Mouse (Mus musculus) small intestine, adult 2 months (tissue): ENCODE results near the gene Ifnab. TPM values are rescaled to one million over a fixed set of nuclear protein-coding genes. Genes with fewer than 3 reads are reported as not detected.

ENCODE experiments used
- H3K27ac ChIP-seq: fragments of 200-500 bp; 2 replicates; pipeline ENCODE4 v1.5.1; 2012; ENCODE audit warnings: low read depth, low read length, control low read depth, inconsistent platforms; ENCODE audit not compliant: insufficient read depth
- H3K27me3 ChIP-seq: fragments of 200-500 bp; 2 replicates; pipeline ENCODE4 v1.6.1; 2012; ENCODE audit warnings: mild to moderate bottlenecking, moderate library complexity, low read length, inconsistent platforms; ENCODE audit not compliant: control insufficient read depth, insufficient read depth
- H3K36me3 ChIP-seq: fragments of 200-500 bp; 2 replicates; pipeline ENCODE4 v1.6.1; 2012; ENCODE audit warnings: mild to moderate bottlenecking, low read length, control low read depth, inconsistent platforms; ENCODE audit not compliant: control insufficient read depth, insufficient read depth
- H3K4me1 ChIP-seq: fragments of 200-500 bp; 2 replicates; pipeline ENCODE4 v1.6.1; 2012; ENCODE audit warnings: low read length, inconsistent platforms, mixed read lengths; ENCODE audit not compliant: control insufficient read depth, insufficient read depth, insufficient read length
- H3K4me3 ChIP-seq: fragments of 200-500 bp; 2 replicates; pipeline ENCODE4 v1.5.1; 2012; ENCODE audit warnings: low read depth, mild to moderate bottlenecking, control low read depth, inconsistent platforms, low read length, moderate library complexity
- CTCF ChIP-seq: fragments of 200-500 bp; IDR thresholded peaks from 2 replicates; pipeline ENCODE4 v1.5.1; 2012; ENCODE audit warnings: low read depth, mild to moderate bottlenecking, control low read depth, inconsistent platforms, low read length, moderate library complexity, mixed read lengths; ENCODE audit not compliant: insufficient replicate concordance, insufficient read length; ENCODE audit errors: extremely low read depth
- POLR2A ChIP-seq: fragments of 200-500 bp; IDR thresholded peaks from 2 replicates; pipeline ENCODE4 v1.6.1; 2012; ENCODE audit warnings: low read depth, mild to moderate bottlenecking, control low read depth, inconsistent platforms, low read length, moderate library complexity
- WGBS: fragments of 180-500 bp; shearing (Covaris S2); methylation state at CpG from one replicate; pipeline ENCODE4 v1.1.7; 2018; 5-methylcytosine and 5-hydroxymethylcytosine counted together
- polyA plus RNA-seq: library from polyadenylated mRNA; depleted of rRNA; stranded (reverse); fragments of >200 nt; gene quantifications from 2 replicates; pipeline ENCODE4 v1.2.3, GENCODE M21; 2012; rRNA removed

The Ifnab gene
- polyA plus RNA-seq, 1 experiment, result not detected

GRCm38 (mm10) chr4:88676824-88677223 is 14.3 kb downstream of the Ifnab start, which contains the start of gene Ifna16:
Ifna16 (minus strand) TSS chr4:88676924.
- Histone ChIP-seq H3K4me1 (no peaks in the 10 kb centered on the region), H3K36me3 (no peaks in the 10 kb centered on the region), H3K27me3 (no peaks in the 10 kb centered on the region), H3K27ac (no peak within 1 kb of the TSS), H3K4me3 (no peak within 1 kb of the TSS)
- TF ChIP-seq POLR2A, result no peak
- no peak for TF ChIP-seq CTCF
- 72% methylated on average over 1 of the region's 1 CpGs for WGBS

GRCm38 (mm10) chr4:88655461-88655860 is 35.7 kb downstream of the Ifnab start:
- 23% methylated on average over 1 of the region's 1 CpGs for WGBS
- Histone ChIP-seq H3K27me3 (no peaks in the 10 kb centered on the region), H3K4me3 (no peak overlapping the region), H3K27ac (no peak overlapping the region), H3K4me1 (no peaks in the 10 kb centered on the region), H3K36me3 (no peaks in the 10 kb centered on the region)
- TF ChIP-seq POLR2A (no peak), CTCF (no peak)

- no peaks in the 10 kb centered on the region for H3K36me3 ChIP-seq
- TF ChIP-seq CTCF (no peak), POLR2A (no peak)
- no peak overlapping the region for H3K4me3 ChIP-seq
- no peak overlapping the region for H3K27ac ChIP-seq
- H3K27me3 ChIP-seq, result no peaks in the 10 kb centered on the region
- WGBS, result 45% methylated on average over 3 of the region's 3 CpGs
- no peaks in the 10 kb centered on the region for H3K4me1 ChIP-seq
Measured at GRCm38 (mm10) chr4:88653644-88654043, 37.5 kb downstream of the Ifnab start.

GRCm38 (mm10) chr4:88644359-88644758 is 46.8 kb downstream of the Ifnab start, which contains the start of gene Ifna13:
Ifna13 (minus strand) TSS chr4:88644459.
- WGBS, result 40% methylated on average over 2 of the region's 2 CpGs

GRCm38 (mm10) chr4:88642526-88642925 is 48.6 kb downstream of the Ifnab start:
- 17% methylated on average over 2 of the region's 2 CpGs for whole genome bisulfite sequencing
- TF ChIP-seq CTCF, result no peak
- no peak overlapping the region for H3K4me3 ChIP-seq
- H3K27me3 ChIP-seq, result no peaks in the 10 kb centered on the region
- H3K36me3 ChIP-seq, result no peaks in the 10 kb centered on the region
- H3K4me1 ChIP-seq, result no peaks in the 10 kb centered on the region
- H3K27ac ChIP-seq, result no peak overlapping the region

More at GRCm38 (mm10) chr4:88644359-88644758, 46.8 kb downstream of the Ifnab start, which contains the start of gene Ifna13:
- Histone ChIP-seq H3K4me3 (no peak within 1 kb of the TSS), H3K36me3 (no peaks in the 10 kb centered on the region), H3K4me1 (no peaks in the 10 kb centered on the region), H3K27ac (no peak within 1 kb of the TSS), H3K27me3 (no peaks in the 10 kb centered on the region)
- no peak for TF ChIP-seq CTCF
- TF ChIP-seq POLR2A, result no peak

GRCm38 (mm10) chr4:88641077-88641831 is 49.9 kb downstream of the Ifnab start:
- H3K27ac ChIP-seq, result no peak overlapping the region
- no peaks in the 10 kb centered on the region for H3K27me3 ChIP-seq
- 10% methylated on average over 11 of the region's 11 CpGs for WGBS
- TF ChIP-seq CTCF (peak; percentile 97), POLR2A (peak; percentile 33; the same call in 1 of the 2 replicates)
- no peaks in the 10 kb centered on the region for H3K4me1 ChIP-seq
- peak overlapping the region; percentile 67 for H3K4me3 ChIP-seq
- no peaks in the 10 kb centered on the region for H3K36me3 ChIP-seq

GRCm38 (mm10) chr4:88640704-88641076 is 50.5 kb downstream of the Ifnab start:
- Histone ChIP-seq H3K36me3 (no peaks in the 10 kb centered on the region), H3K27me3 (no peaks in the 10 kb centered on the region), H3K4me1 (no peaks in the 10 kb centered on the region), H3K27ac (no peak overlapping the region), H3K4me3 (peak overlapping the region; percentile 67)
- TF ChIP-seq POLR2A, result no peak
- no peak for TF ChIP-seq CTCF
- WGBS, result 30% methylated on average over 8 of the region's 8 CpGs

Other genes starting within 250 kb of the Ifnab start
- gene Ifnb1, start 168.6 kb downstream of the Ifnab start, polyA plus RNA-seq, result not detected in 2 replicates
- not detected in 2 replicates for gene Ifna15, start 133.1 kb downstream of the Ifnab start, polyA plus RNA-seq
- gene Ifna14, start 119.6 kb downstream of the Ifnab start, polyA plus RNA-seq, result not detected in 2 replicates
- not detected in 2 replicates for gene Ifna9, start 99.0 kb downstream of the Ifnab start, polyA plus RNA-seq
- not detected in 2 replicates for gene Ifna12, start 88.0 kb downstream of the Ifnab start, polyA plus RNA-seq
- not detected in 2 replicates for gene C87499, start 56.9 kb downstream of the Ifnab start, polyA plus RNA-seq
- gene Ifna13, start 46.9 kb downstream of the Ifnab start, polyA plus RNA-seq, result not detected in 2 replicates
- not detected in 2 replicates for gene Ifna16, start 14.4 kb downstream of the Ifnab start, polyA plus RNA-seq
- gene Ifna2, start 7.4 kb downstream of the Ifnab start, polyA plus RNA-seq, result not detected in 2 replicates
- gene Gm26566, start 30.4 kb upstream of the Ifnab start, polyA plus RNA-seq, result 0.68 TPM in 1 of 2 replicates, not detected in the other
- gene Klhl9, start 31.1 kb upstream of the Ifnab start, polyA plus RNA-seq, result 6.5 and 11.3 TPM in 2 replicates
- gene Gm13271, start 63.5 kb upstream of the Ifnab start, polyA plus RNA-seq, result not detected in 2 replicates
- gene Gm13283, start 68.8 kb upstream of the Ifnab start, polyA plus RNA-seq, result 0.08 TPM in 2 replicates
- not detected in 2 replicates for gene Gm13290, start 82.5 kb upstream of the Ifnab start, polyA plus RNA-seq
- not detected in 2 replicates for gene Gm13289, start 85.6 kb upstream of the Ifnab start, polyA plus RNA-seq
- not detected in 2 replicates for gene Gm13272, start 88.5 kb upstream of the Ifnab start, polyA plus RNA-seq
- gene Ifnz, start 90.8 kb upstream of the Ifnab start, polyA plus RNA-seq, result not detected in 2 replicates
- not detected in 2 replicates for gene Gm13276, start 94.3 kb upstream of the Ifnab start, polyA plus RNA-seq
- not detected in 2 replicates for gene Gm13277, start 97.3 kb upstream of the Ifnab start, polyA plus RNA-seq
- gene Gm13278, start 100.2 kb upstream of the Ifnab start, polyA plus RNA-seq, result not detected in 2 replicates
- not detected in 2 replicates for gene Gm13275, start 103.1 kb upstream of the Ifnab start, polyA plus RNA-seq
- not detected in 2 replicates for gene Gm13279, start 106.0 kb upstream of the Ifnab start, polyA plus RNA-seq
- not detected in 2 replicates for gene Gm13285, start 108.3 kb upstream of the Ifnab start, polyA plus RNA-seq
- gene Gm13287, start 111.9 kb upstream of the Ifnab start, polyA plus RNA-seq, result not detected in 2 replicates
- not detected in 2 replicates for gene Gm13288, start 114.2 kb upstream of the Ifnab start, polyA plus RNA-seq
- not detected in 2 replicates for gene Ifna7, start 124.9 kb upstream of the Ifnab start, polyA plus RNA-seq
- not detected in 2 replicates for gene Ifna11, start 128.6 kb upstream of the Ifnab start, polyA plus RNA-seq
- gene Ifna6, start 136.1 kb upstream of the Ifnab start, polyA plus RNA-seq, result not detected in 2 replicates
- not detected in 2 replicates for gene Ifna5, start 144.2 kb upstream of the Ifnab start, polyA plus RNA-seq
- gene Ifna4, start 150.5 kb upstream of the Ifnab start, polyA plus RNA-seq, result not detected in 2 replicates
- gene Ifna1, start 158.7 kb upstream of the Ifnab start, polyA plus RNA-seq, result not detected in 2 replicates
- 0.42 TPM in 1 of 2 replicates, not detected in the other for gene Ifne, start 188.8 kb upstream of the Ifnab start, polyA plus RNA-seq